ENCODE assay signal across 24 mouse cellular contexts in genomic region chr13:41655576-41656090, GRCm38 (mm10). TPM values are rescaled to one million over a fixed set of nuclear protein-coding genes. Genes with fewer than 3 reads are reported as not detected.
DNase-seq lines count a peak whose midpoint lies in the region; ATAC-seq and TF ChIP-seq lines count a peak whose summit lies in the region.
"Had no signal": no experiment of that assay in that cellular context is flagged by ENCODE, and none has a peak within 500 bp of the region (broad histone marks: within the 10 kb centered on the region; RNA-seq: fewer than 3 reads in every experiment).

No protein-coding gene starts in this region.

- H3K27me3 ChIP-seq in forebrain, embryonic 10.5 days (ENCODE audit: poor library complexity, severe bottlenecking), result no peaks in the 10 kb centered on the region
- no peaks in the 10 kb centered on the region for H3K27me3 ChIP-seq in forebrain, embryonic 12.5 days
- no peaks in the 10 kb centered on the region for H3K27me3 ChIP-seq in heart, embryonic 13.5 days (replicated peaks)
- no peaks in the 10 kb centered on the region for H3K27me3 ChIP-seq in heart, postnatal 0 days (ENCODE audit: control insufficient read depth, insufficient read depth, low read length)
- H3K27me3 ChIP-seq: CH12.LX; embryonic facial prominence, embryonic 13.5 days had no signal

- peaks cover 16% of the 10 kb centered on the region for H3K4me1 ChIP-seq in forebrain, embryonic 10.5 days
- peaks cover 6% of the 10 kb centered on the region; the same call in 1 of the 2 replicates for H3K4me1 ChIP-seq in forebrain, embryonic 12.5 days
- H3K4me1 ChIP-seq in heart, embryonic 13.5 days, result peaks cover 40% of the 10 kb centered on the region
- 0 out of 2 replicates have a peak, but pooled peaks cover 4% of the 10 kb centered on the region for H3K4me1 ChIP-seq in heart, postnatal 0 days (ENCODE audit: control insufficient read depth, insufficient read depth)
- no peaks in the 10 kb centered on the region for H3K4me1 ChIP-seq in lung, adult 2 months (ENCODE audit: control insufficient read depth, insufficient read depth, low read length)

- no peak for TF ChIP-seq POLR2A in lung, adult 2 months (IDR thresholded peaks at IDR 0.05; ENCODE audit: borderline replicate concordance, extremely low read depth, low read depth, low read length)

- no peaks in the 10 kb centered on the region for H3K36me3 ChIP-seq in forebrain, embryonic 10.5 days (replicated peaks)
- no peaks in the 10 kb centered on the region for H3K36me3 ChIP-seq in forebrain, embryonic 12.5 days (replicated peaks)
- no peaks in the 10 kb centered on the region for H3K36me3 ChIP-seq in heart, embryonic 13.5 days
- H3K36me3 ChIP-seq in heart, postnatal 0 days (replicated peaks; ENCODE audit: control insufficient read depth, insufficient read depth, low read length), result no peaks in the 10 kb centered on the region
- H3K36me3 ChIP-seq: embryonic facial prominence, embryonic 13.5 days; G1E had no signal

- no peak for TF ChIP-seq CTCF in heart, postnatal 0 days (IDR thresholded peaks at IDR 0.05; ENCODE audit: low read depth)
- TF ChIP-seq CTCF in lung, adult 2 months (IDR thresholded peaks at IDR 0.05; ENCODE audit: insufficient read depth, low read length), result no peak

- DNase-seq in forebrain, embryonic 10.5 days (ENCODE audit: extremely low spot score, low spot score), result no peak
- no peak for DNase-seq in heart, adult 18-20 months
- DNase-seq in ovary, adult 18-20 months (ENCODE audit: low spot score), result peak; percentile 26
- no peak for DNase-seq in ovary, postnatal 10 days (ENCODE audit: low spot score)
- DNase-seq in heart, postnatal 0 days (ENCODE audit: low spot score), result peak; percentile 46
- DNase-seq in lung, adult 2 months, result no peak
- DNase-seq: B cell, adult 2 months; cerebellum, adult 8-10 months; cerebellum, postnatal 36 days; embryo, embryonic 11 days; gastrocnemius, postnatal 10 days; kidney, adult 9 months; kidney, postnatal 14 days had no signal

- H3K9me3 ChIP-seq in forebrain, embryonic 10.5 days, result no peaks in the 10 kb centered on the region
- H3K9me3 ChIP-seq in forebrain, embryonic 12.5 days, result no peaks in the 10 kb centered on the region
- H3K9me3 ChIP-seq in heart, embryonic 13.5 days, result no peaks in the 10 kb centered on the region
- no peaks in the 10 kb centered on the region for H3K9me3 ChIP-seq in heart, postnatal 0 days (replicated peaks; ENCODE audit: control insufficient read depth, low read length)
- H3K9me3 ChIP-seq: embryonic facial prominence, embryonic 13.5 days; G1E had no signal

- H3K9ac ChIP-seq in forebrain, embryonic 12.5 days, result no peak overlapping the region
- peak overlapping the region; percentile 45; the same call in 1 of the 2 replicates for H3K9ac ChIP-seq in heart, embryonic 13.5 days
- H3K9ac ChIP-seq in heart, postnatal 0 days (replicated peaks; ENCODE audit: low read depth, low read length), result no peak overlapping the region
- H3K9ac ChIP-seq: embryonic facial prominence, embryonic 13.5 days; hindbrain, embryonic 14.5 days had no signal

- no peak for ATAC-seq in forebrain, embryonic 12.5 days (ENCODE audit: low FRiP score)
- no peak for ATAC-seq in heart, embryonic 13.5 days (ENCODE audit: extremely low read depth, insufficient number of reproducible peaks, low FRiP score, low TSS enrichment)
- ATAC-seq in heart, postnatal 0 days (ENCODE audit: insufficient read depth, low read depth), result peak; percentile 43; the same call in 1 of the 2 replicates
- ATAC-seq: forebrain, embryonic 14.5 days; inflammation-experienced regulatory T-cells, adult 6 months; lung, postnatal 0 days had no signal

- no peak overlapping the region for H3K4me3 ChIP-seq in forebrain, embryonic 10.5 days
- no peak overlapping the region for H3K4me3 ChIP-seq in forebrain, embryonic 12.5 days (replicated peaks)
- H3K4me3 ChIP-seq in heart, embryonic 13.5 days, result no peak overlapping the region
- H3K4me3 ChIP-seq in heart, postnatal 0 days (ENCODE audit: low read depth, low read length), result no peak overlapping the region
- H3K4me3 ChIP-seq in lung, adult 2 months (replicated peaks; ENCODE audit: extremely low read depth, low read depth, low read length), result no peak overlapping the region
- H3K4me3 ChIP-seq: embryonic facial prominence, embryonic 13.5 days; erythroblast, embryonic 14.5 days had no signal

- 0 out of 2 replicates have a peak overlapping the region, but pooled peaks have one; percentile 7 for H3K27ac ChIP-seq in forebrain, embryonic 10.5 days
- H3K27ac ChIP-seq in forebrain, embryonic 12.5 days, result no peak overlapping the region
- H3K27ac ChIP-seq in heart, embryonic 13.5 days (replicated peaks), result peak overlapping the region; percentile 71
- peak overlapping the region; percentile 36 for H3K27ac ChIP-seq in heart, postnatal 0 days (ENCODE audit: low read depth)
- H3K27ac ChIP-seq: embryonic facial prominence, embryonic 13.5 days; hindbrain, embryonic 14.5 days; macrophage had no signal

- WGBS in forebrain, embryonic 10.5 days, result 82% methylated on average over 10 of the region's 10 CpGs
- 77% methylated on average over 10 of the region's 10 CpGs for WGBS in forebrain, embryonic 12.5 days
- WGBS in heart, embryonic 13.5 days, result 21% methylated on average over 10 of the region's 10 CpGs
- WGBS in heart, postnatal 0 days, result 25% methylated on average over 10 of the region's 10 CpGs
- WGBS in lung, adult 2 months, result 59% methylated on average over 10 of the region's 10 CpGs

- no peak overlapping the region for H3K4me2 ChIP-seq in forebrain, embryonic 12.5 days
- H3K4me2 ChIP-seq in heart, embryonic 13.5 days, result no peak overlapping the region
- no peak overlapping the region for H3K4me2 ChIP-seq in heart, postnatal 0 days (ENCODE audit: low read depth, low read length)
- H3K4me2 ChIP-seq: embryonic facial prominence, embryonic 13.5 days; hindbrain, embryonic 14.5 days had no signal

- no peak for TF ChIP-seq EP300 in heart, postnatal 0 days (IDR thresholded peaks at IDR 0.05; ENCODE audit: low read depth)

RNA-seq across cellular contexts. Expression of gene Tmem170b, which starts 49.9 kb away (rescaled TPM):
- 11.4 and 12.2 TPM in 2 replicates for polyA plus RNA-seq in forebrain, embryonic 10.5 days (2016; fragmentation: Nextera tagmentation; extraction: Ambion mirVana)
- 25.1 and 26.9 TPM in 2 replicates for polyA plus RNA-seq in forebrain, embryonic 12.5 days (2016; fragmentation: Nextera tagmentation; extraction: Ambion mirVana)
- polyA plus RNA-seq in heart, embryonic 13.5 days (2015; fragmentation: Nextera tagmentation; extraction: Ambion mirVana), result 11.4 and 12.7 TPM in 2 replicates
- 10 to 100 TPM; 23.1 to 24.9 TPM for total RNA-seq in heart, adult 18-20 months (2021)
- 4.4 and 5.3 TPM in 2 replicates for total RNA-seq in heart, postnatal 0 days (2014; rRNA removed; ENCODE audit: low replicate concordance)
- polyA plus RNA-seq in heart, postnatal 0 days (2015; fragmentation: Nextera tagmentation; extraction: Ambion mirVana), result 7.9 and 8.1 TPM in 2 replicates
- polyA plus RNA-seq in lung, adult 2 months (2012; rRNA removed), result 5.4 and 6.6 TPM in 2 replicates

Comparison
In these comparisons a context has a peak if more than half of its experiments do, and no peak if none do; other contexts are left out.
1. DNase-seq: peak in ovary, adult 18-20 months (single experiment) and heart, postnatal 0 days (single experiment); none in forebrain, embryonic 10.5 days (single experiment), heart, adult 18-20 months (0 of 2), ovary, postnatal 10 days (single experiment) and lung, adult 2 months (single experiment).